Mouse (Mus musculus): ENCODE data around the gene Ank3. TPM values are rescaled to one million over a fixed set of nuclear protein-coding genes. Genes with fewer than 3 reads are reported as not detected.

Gene Ank3
- polyA plus RNA-seq, 1 experiment from 2014 or later = 48.8 TPM

- Histone ChIP-seq H3K4me3 (replicated peaks; ENCODE audit: low read depth, low read length) (no peak overlapping the region), H3K9me3 (replicated peaks; ENCODE audit: low read length) (no peaks in the 10 kb centered on the region)
These were observed 434.2 kb downstream of the Ank3 start for GRCm38 (mm10) chr10:69832822-69833221.

DNA sequence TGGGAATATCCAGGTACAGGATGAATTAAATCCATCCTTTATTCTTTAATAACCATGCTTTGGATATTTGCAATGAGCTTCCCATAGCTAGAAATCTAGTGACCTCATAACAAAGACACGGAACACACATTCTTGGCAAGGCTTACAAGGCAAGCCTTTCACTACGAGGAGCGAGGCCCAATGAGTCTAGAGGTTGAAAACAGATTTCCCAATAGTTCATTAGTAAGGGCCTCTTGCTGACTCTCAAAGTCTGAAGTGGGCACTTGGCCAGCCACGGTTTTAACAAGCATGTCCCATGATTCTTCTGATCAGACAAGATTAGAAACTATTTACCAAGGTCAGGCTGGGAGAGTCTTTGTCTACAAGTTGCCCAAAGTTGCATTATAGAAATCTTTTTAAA lies 436.1 kb downstream of the Ank3 start:
- DNase-seq (ENCODE audit: low spot score) (peak; percentile 73), ATAC-seq (replicated peaks; ENCODE audit: low FRiP score, low read depth) (no peak)
- Histone ChIP-seq H3K9ac (ENCODE audit: low read depth, low read length) (no peak overlapping the region), H3K9me3 (replicated peaks; ENCODE audit: low read length) (no peaks in the 10 kb centered on the region), H3K4me3 (replicated peaks; ENCODE audit: low read depth, low read length) (no peak overlapping the region), H3K27ac (no peak overlapping the region), H3K4me1 (replicated peaks; ENCODE audit: insufficient read depth, low read length) (no peaks in the 10 kb centered on the region), H3K4me2 (ENCODE audit: low read length) (no peak overlapping the region), H3K27me3 (ENCODE audit: insufficient read depth, low read length) (no peaks in the 10 kb centered on the region), H3K36me3 (ENCODE audit: insufficient read depth, low read length) (no peaks in the 10 kb centered on the region)
- no peak for TF ChIP-seq CTCF (IDR thresholded peaks at IDR 0.05; ENCODE audit: low read depth)
- WGBS = 66% methylated on average over 4 of the region's 4 CpGs

More at GRCm38 (mm10) chr10:69832822-69833221, 434.2 kb downstream of the Ank3 start:
- 85% methylated on average over 7 of the region's 7 CpGs for WGBS
- Histone ChIP-seq H3K4me2 (ENCODE audit: low read length) (no peak overlapping the region), H3K36me3 (ENCODE audit: insufficient read depth, low read length) (no peaks in the 10 kb centered on the region), H3K4me1 (replicated peaks; ENCODE audit: insufficient read depth, low read length) (no peaks in the 10 kb centered on the region), H3K27ac (no peak overlapping the region), H3K27me3 (ENCODE audit: insufficient read depth, low read length) (no peaks in the 10 kb centered on the region), H3K9ac (ENCODE audit: low read depth, low read length) (no peak overlapping the region)
- ATAC-seq (replicated peaks; ENCODE audit: low FRiP score, low read depth) (no peak), DNase-seq (ENCODE audit: low spot score) (no peak)
- TF ChIP-seq CTCF (IDR thresholded peaks at IDR 0.05; ENCODE audit: low read depth) = no peak

- H3K27ac ChIP-seq = no peak overlapping the region
- TF ChIP-seq CTCF (IDR thresholded peaks at IDR 0.05; ENCODE audit: low read depth) = peak; percentile 93
- no peaks in the 10 kb centered on the region for H3K27me3 ChIP-seq (ENCODE audit: insufficient read depth, low read length)
- DNase-seq (ENCODE audit: low spot score) (peak; percentile 92), ATAC-seq (replicated peaks; ENCODE audit: low FRiP score, low read depth) (peak; percentile 83)
- H3K9me3 ChIP-seq (replicated peaks; ENCODE audit: low read length) = no peaks in the 10 kb centered on the region
- H3K4me3 ChIP-seq (replicated peaks; ENCODE audit: low read depth, low read length) = no peak overlapping the region
- H3K4me1 ChIP-seq (replicated peaks; ENCODE audit: insufficient read depth, low read length) = no peaks in the 10 kb centered on the region
- H3K36me3 ChIP-seq (ENCODE audit: insufficient read depth, low read length) = peaks cover 3% of the 10 kb centered on the region; the same call in 1 of the 2 replicates
- no peak overlapping the region for H3K9ac ChIP-seq (ENCODE audit: low read depth, low read length)
- no peak overlapping the region for H3K4me2 ChIP-seq (ENCODE audit: low read length)
- 32% methylated on average over 4 of the region's 4 CpGs for WGBS
These were observed 447.2 kb downstream of the Ank3 start for GRCm38 (mm10) chr10:69845749-69846148.

GRCm38 (mm10) chr10:69852366-69853091 lies 454.0 kb downstream of the Ank3 start:
- no peak for DNase-seq (ENCODE audit: low spot score)
- TF ChIP-seq CTCF (IDR thresholded peaks at IDR 0.05; ENCODE audit: low read depth) = peak; percentile 42; the same call in 1 of the 2 replicates
- no peak for ATAC-seq (replicated peaks; ENCODE audit: low FRiP score, low read depth)
- 68% methylated on average over 5 of the region's 5 CpGs for WGBS
- no peak overlapping the region for H3K9ac ChIP-seq (ENCODE audit: low read depth, low read length)
- 0 out of 2 replicates have a peak, but pooled peaks cover 3% of the 10 kb centered on the region for H3K36me3 ChIP-seq (ENCODE audit: insufficient read depth, low read length)
- H3K27me3 ChIP-seq (ENCODE audit: insufficient read depth, low read length) = no peaks in the 10 kb centered on the region
- H3K4me1 ChIP-seq (replicated peaks; ENCODE audit: insufficient read depth, low read length) = no peaks in the 10 kb centered on the region
- no peaks in the 10 kb centered on the region for H3K9me3 ChIP-seq (replicated peaks; ENCODE audit: low read length)
- no peak overlapping the region for H3K27ac ChIP-seq
- no peak overlapping the region for H3K4me3 ChIP-seq (replicated peaks; ENCODE audit: low read depth, low read length)
- no peak overlapping the region for H3K4me2 ChIP-seq (ENCODE audit: low read length)

DNA sequence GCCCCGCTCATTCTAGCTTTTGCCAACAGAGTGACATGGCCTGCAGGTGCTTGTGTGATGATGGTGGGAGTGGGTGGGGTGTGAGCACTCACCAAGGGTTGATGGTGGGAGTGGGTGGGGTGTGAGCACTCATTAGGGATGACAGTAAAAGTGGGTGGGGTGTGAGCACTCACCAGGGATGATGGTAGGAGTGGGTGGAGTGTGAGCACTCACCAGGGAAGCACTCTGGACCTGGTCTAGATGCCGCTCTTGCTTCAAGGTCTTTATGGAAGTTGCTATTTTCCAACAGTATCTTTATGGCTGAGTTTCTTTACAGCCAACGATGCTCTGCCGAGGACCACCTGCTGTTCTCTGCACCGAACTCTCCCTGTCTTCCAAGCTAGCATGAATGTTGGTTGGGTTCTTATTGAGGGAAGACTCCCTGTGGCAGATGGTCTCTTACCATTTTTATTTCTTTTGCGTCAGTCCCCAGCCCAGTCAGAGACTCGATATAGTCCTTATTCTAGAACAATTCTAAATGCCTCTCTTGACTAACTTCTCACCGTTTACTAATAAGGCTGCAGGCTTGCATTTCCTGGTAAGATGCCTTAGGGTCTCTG lies 456.1 kb downstream of the Ank3 start:
- WGBS = 91% methylated on average over 8 of the region's 8 CpGs
- TF ChIP-seq CTCF (IDR thresholded peaks at IDR 0.05; ENCODE audit: low read depth) = no peak
- H3K9me3 ChIP-seq (replicated peaks; ENCODE audit: low read length) = no peaks in the 10 kb centered on the region
- no peak overlapping the region for H3K9ac ChIP-seq (ENCODE audit: low read depth, low read length)
- no peaks in the 10 kb centered on the region for H3K4me1 ChIP-seq (replicated peaks; ENCODE audit: insufficient read depth, low read length)
- DNase-seq (ENCODE audit: low spot score) (no peak), ATAC-seq (replicated peaks; ENCODE audit: low FRiP score, low read depth) (no peak)
- H3K4me3 ChIP-seq (replicated peaks; ENCODE audit: low read depth, low read length) = no peak overlapping the region
- no peaks in the 10 kb centered on the region for H3K27me3 ChIP-seq (ENCODE audit: insufficient read depth, low read length)
- H3K4me2 ChIP-seq (ENCODE audit: low read length) = no peak overlapping the region
- 0 out of 2 replicates have a peak, but pooled peaks cover 3% of the 10 kb centered on the region for H3K36me3 ChIP-seq (ENCODE audit: insufficient read depth, low read length)
- no peak overlapping the region for H3K27ac ChIP-seq

- Histone ChIP-seq H3K4me2 (ENCODE audit: low read length) (no peak overlapping the region), H3K27ac (no peak overlapping the region), H3K36me3 (ENCODE audit: insufficient read depth, low read length) (no peaks in the 10 kb centered on the region), H3K4me3 (replicated peaks; ENCODE audit: low read depth, low read length) (no peak overlapping the region), H3K9me3 (replicated peaks; ENCODE audit: low read length) (no peaks in the 10 kb centered on the region), H3K9ac (ENCODE audit: low read depth, low read length) (no peak overlapping the region), H3K27me3 (ENCODE audit: insufficient read depth, low read length) (no peaks in the 10 kb centered on the region), H3K4me1 (replicated peaks; ENCODE audit: insufficient read depth, low read length) (no peaks in the 10 kb centered on the region)
- 85% methylated on average over 9 of the region's 9 CpGs for WGBS
- TF ChIP-seq CTCF (IDR thresholded peaks at IDR 0.05; ENCODE audit: low read depth) = no peak
- DNase-seq (ENCODE audit: low spot score) (no peak), ATAC-seq (replicated peaks; ENCODE audit: low FRiP score, low read depth) (no peak)
These were observed 459.4 kb downstream of the Ank3 start for GRCm38 (mm10) chr10:69858011-69858410.

All from kidney, postnatal 0 days (tissue).